Mouse (Mus musculus) heart, adult 11 months (tissue): ENCODE results near the gene Kbtbd2.

ENCODE experiments used
- DNase-seq: peaks from one replicate; pipeline ENCODE4 v3.0.0; 2022

Gene Kbtbd2

DNA sequence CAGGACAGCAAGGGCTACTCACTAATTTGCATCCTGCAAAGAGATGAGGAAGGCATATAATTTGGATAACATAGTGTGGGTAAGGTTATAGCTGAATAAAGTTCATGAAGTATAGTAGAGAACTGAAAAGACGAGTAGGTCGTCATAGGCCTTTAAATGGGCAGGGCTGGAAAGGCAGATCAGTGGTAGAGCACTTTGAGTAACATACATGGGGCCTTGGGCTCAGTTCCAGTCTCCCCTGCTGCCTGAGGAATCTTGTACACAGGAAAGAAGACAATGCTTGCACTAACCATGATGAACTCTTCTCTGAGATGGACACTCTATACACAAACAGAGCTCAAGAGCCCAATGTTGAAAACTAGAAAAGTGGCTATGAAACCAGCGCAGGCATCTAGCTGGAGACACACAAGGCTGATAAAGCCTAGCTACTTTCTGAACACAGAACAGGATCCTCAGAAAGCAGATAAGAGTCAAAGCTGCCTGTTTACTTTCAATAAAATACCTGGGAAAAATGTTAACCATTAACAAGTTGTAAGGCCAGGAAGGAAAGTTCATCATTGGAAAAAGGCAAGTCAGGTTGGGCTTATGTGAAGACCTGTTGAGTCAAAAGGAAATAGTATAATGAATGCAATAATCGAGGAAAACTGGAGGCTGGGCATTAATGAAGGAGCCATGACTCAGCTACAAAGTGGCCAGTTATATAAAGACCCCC lies 13.9 kb downstream of the Kbtbd2 start:
- DNase-seq = peak; percentile 13

GRCm38 (mm10) chr6:56779636-56780035 lies 18.0 kb downstream of the Kbtbd2 start:
- DNase-seq = peak; percentile 64

DNA sequence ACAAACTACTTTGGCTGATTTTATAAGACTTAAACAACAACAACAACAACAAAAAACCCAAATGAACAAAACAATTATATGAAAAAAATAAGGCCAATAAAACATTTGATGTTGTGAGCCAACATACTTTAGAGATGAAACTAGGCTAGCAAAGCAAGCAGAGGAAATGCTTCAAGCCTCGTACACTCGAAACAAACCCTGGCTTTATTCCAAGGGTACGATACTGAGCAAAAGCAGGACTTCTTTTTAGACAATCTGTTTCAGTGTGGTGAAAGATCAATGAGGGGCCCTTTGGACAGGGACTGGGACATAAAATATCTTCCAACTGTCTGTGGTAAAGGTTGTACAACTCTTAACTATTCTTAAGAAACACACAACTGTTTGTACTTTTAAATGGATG lies 21.8 kb downstream of the Kbtbd2 start:
- DNase-seq = peak; percentile 50

DNA sequence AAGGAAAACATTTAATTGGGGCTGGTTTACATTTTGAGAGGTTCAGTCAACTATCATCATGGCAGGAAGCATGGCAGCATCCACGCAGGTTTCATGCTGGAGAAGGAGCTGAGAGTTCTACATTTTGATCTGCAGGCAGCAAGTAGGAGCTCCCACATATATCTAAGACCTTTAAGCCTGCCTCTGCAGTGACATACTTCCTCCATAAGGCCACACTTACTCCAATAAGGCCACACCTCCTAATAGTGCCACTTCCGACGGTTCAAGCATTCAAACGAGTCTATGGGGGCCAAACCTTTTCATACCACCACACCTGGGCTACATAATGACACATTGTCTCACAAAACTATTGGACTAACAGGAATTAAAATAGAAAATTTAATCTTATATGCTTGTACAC lies 31.9 kb downstream of the Kbtbd2 start:
- peak; percentile 55 for DNase-seq

DNA sequence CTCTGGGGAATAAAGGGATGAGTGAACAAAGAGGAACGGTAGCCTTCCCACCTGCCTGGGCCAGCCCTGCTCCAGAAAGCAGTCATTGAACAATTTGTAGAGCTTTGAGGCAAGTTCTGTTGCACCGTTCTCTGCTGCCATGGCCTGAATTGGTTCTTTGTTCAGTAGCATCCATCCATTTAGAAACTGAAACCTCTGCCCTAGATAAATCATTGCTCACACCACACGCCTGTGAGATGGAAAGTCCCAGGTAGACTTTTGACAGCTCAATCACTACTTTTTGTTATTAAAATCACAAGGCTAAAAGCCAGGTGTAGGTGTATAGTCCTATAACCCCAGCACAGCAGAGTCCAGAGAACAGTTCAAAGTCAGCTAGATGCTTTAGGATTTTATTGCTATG lies 32.3 kb downstream of the Kbtbd2 start:
- DNase-seq = peak; percentile 77

- no peak for DNase-seq
These were observed 38.3 kb downstream of the Kbtbd2 start for GRCm38 (mm10) chr6:56759324-56759723.

DNA sequence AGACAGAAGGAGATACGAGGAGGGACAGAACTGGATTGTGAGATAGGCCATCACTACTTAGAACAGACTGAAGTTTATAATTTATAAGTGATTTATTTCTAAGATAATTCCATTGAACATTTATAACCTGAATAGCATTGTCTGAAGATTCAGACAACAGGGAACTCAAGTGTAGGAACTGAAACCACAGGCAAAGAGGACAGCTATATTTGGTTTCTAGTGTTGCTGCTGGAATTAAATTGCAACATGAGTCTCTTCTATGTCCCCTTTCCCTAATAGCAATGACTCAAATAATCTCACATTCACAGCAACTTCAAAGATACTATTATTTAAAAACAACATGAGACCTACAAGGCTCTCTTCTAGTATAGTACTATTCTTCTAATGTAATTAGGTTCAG lies 41.5 kb downstream of the Kbtbd2 start:
- no peak for DNase-seq

GRCm38 (mm10) chr6:56753719-56754118 lies 43.9 kb downstream of the Kbtbd2 start:
- DNase-seq = no peak

DNA sequence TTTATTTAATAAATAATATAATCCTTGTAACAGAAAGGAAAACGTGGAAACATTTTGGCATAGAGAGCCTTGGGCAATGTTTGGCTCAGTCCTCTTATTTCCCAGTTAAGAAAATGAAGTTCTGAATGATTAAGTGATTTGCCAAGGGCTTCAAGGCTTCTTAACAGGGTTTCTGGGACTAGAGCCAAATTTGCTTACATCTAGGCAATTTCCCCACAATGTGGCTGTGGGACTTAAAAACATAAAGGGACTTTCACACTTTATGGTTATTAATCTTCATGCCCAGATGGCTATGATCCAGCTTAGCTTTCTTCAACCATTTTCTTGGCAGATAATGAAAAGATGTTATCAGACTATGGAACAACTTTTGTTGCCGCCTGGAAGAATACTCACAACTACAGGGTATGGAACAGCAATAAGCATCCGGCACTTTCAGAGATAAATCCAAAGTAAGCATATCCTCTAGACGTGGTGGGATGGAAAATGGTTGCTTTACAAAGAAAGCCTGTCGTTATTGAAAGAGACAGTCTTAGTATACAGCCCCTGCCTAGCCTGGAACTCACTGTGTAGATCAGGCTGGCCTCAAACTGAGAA lies 51.6 kb downstream of the Kbtbd2 start:
- no peak for DNase-seq

GRCm38 (mm10) chr6:56732545-56732944 lies 65.1 kb downstream of the Kbtbd2 start:
- no peak for DNase-seq
